Mouse (Mus musculus) frontal cortex, postnatal 36 days (tissue): ENCODE data around the gene 4930432M17Rik.

Source experiments
- DNase-seq, 2 experiments: peaks; one replicate each; pipeline ENCODE4 v3.0.0; 2022; ENCODE audit warnings: low spot score in 2 of 2

The 4930432M17Rik gene

GRCm38 (mm10) chr3:121672135-121672790 lies 1.7 kb downstream of the 4930432M17Rik start:
- no peak for DNase-seq

GRCm38 (mm10) chr3:121678935-121679334 lies 8.4 kb downstream of the 4930432M17Rik start:
- DNase-seq, result no peak

- no peak for DNase-seq
Measured at GRCm38 (mm10) chr3:121679443-121679842, 8.9 kb downstream of the 4930432M17Rik start.

GRCm38 (mm10) chr3:121680187-121680586 lies 9.6 kb downstream of the 4930432M17Rik start:
- no peak for DNase-seq

GRCm38 (mm10) chr3:121682439-121683411 lies 12.2 kb downstream of the 4930432M17Rik start:
- no peak for DNase-seq

- DNase-seq, result no peak
Measured at GRCm38 (mm10) chr3:121684552-121684951, 14.0 kb downstream of the 4930432M17Rik start.

- no peak for DNase-seq
Measured at GRCm38 (mm10) chr3:121684963-121685362, 14.4 kb downstream of the 4930432M17Rik start.

GRCm38 (mm10) chr3:121685985-121686384 lies 15.4 kb downstream of the 4930432M17Rik start:
- no peak for DNase-seq

- peak; percentile 8 to 28 for DNase-seq
Measured at GRCm38 (mm10) chr3:121686408-121686911, 15.9 kb downstream of the 4930432M17Rik start.

- no peak for DNase-seq
Measured at GRCm38 (mm10) chr3:121687741-121688140, 17.2 kb downstream of the 4930432M17Rik start.

- DNase-seq, result no peak
Measured at GRCm38 (mm10) chr3:121689029-121689428, 18.5 kb downstream of the 4930432M17Rik start.

GRCm38 (mm10) chr3:121689697-121690096 lies 19.1 kb downstream of the 4930432M17Rik start:
- no peak for DNase-seq

- no peak for DNase-seq
Measured at GRCm38 (mm10) chr3:121693001-121693730, 22.6 kb downstream of the 4930432M17Rik start.

GRCm38 (mm10) chr3:121693746-121694145 lies 23.2 kb downstream of the 4930432M17Rik start:
- no peak for DNase-seq

GRCm38 (mm10) chr3:121697169-121697568 lies 26.6 kb downstream of the 4930432M17Rik start:
- no peak for DNase-seq

- no peak for DNase-seq
Measured at GRCm38 (mm10) chr3:121699401-121699800, 28.8 kb downstream of the 4930432M17Rik start.

- DNase-seq, result no peak
Measured at GRCm38 (mm10) chr3:121699849-121700248, 29.3 kb downstream of the 4930432M17Rik start.

- peak; percentile 51 to 62 for DNase-seq
Measured at GRCm38 (mm10) chr3:121700364-121700952, 29.9 kb downstream of the 4930432M17Rik start.

GRCm38 (mm10) chr3:121703155-121703879 lies 32.8 kb downstream of the 4930432M17Rik start:
- DNase-seq, result no peak

GRCm38 (mm10) chr3:121703880-121704243 lies 33.3 kb downstream of the 4930432M17Rik start:
- no peak for DNase-seq

GRCm38 (mm10) chr3:121706087-121706486 lies 35.5 kb downstream of the 4930432M17Rik start:
- no peak for DNase-seq
